Mouse (Mus musculus) forebrain, embryonic 11.5 days (tissue): ENCODE data around the gene Slc25a10. TPM values are rescaled to one million over a fixed set of nuclear protein-coding genes. Genes with fewer than 3 reads are reported as not detected.

Source experiments
- ATAC-seq: fragments of 200-750 bp; cut with Nextera tagmentation; replicated peaks from 2 replicates; pipeline ENCODE4 v1.8.0; 2017; ENCODE audit warnings: moderate TSS enrichment; ENCODE audit not compliant: low FRiP score
- DNase-seq: peaks from one replicate; pipeline ENCODE4 v3.0.0-alpha.2; 2017; ENCODE audit warnings: low spot score
- H3K27ac ChIP-seq: fragments of 300-500 bp; sonication (generic); 2 replicates; pipeline ENCODE4 v1.5.1; 2014; ENCODE audit warnings: low read depth, low read length
- H3K27me3 ChIP-seq: fragments of 300-500 bp; sonication (generic); 2 replicates; pipeline ENCODE4 v1.6.1; 2014; ENCODE audit warnings: mild to moderate bottlenecking, low read length, mixed read lengths; ENCODE audit not compliant: control insufficient read depth, insufficient read depth
- H3K36me3 ChIP-seq: fragments of 300-500 bp; sonication (generic); 2 replicates; pipeline ENCODE4 v1.6.1; 2014; ENCODE audit warnings: mild to moderate bottlenecking, low read length, moderate library complexity, mixed read lengths; ENCODE audit not compliant: control insufficient read depth, insufficient read depth
- H3K4me1 ChIP-seq: fragments of 300-500 bp; sonication (generic); replicated peaks from 2 replicates; pipeline ENCODE4 v1.6.1; 2014; ENCODE audit warnings: low read length, mixed read lengths; ENCODE audit not compliant: control insufficient read depth, insufficient read depth
- H3K4me2 ChIP-seq: fragments of 300-500 bp; sonication (generic); 2 replicates; pipeline ENCODE4 v1.6.1; 2014; ENCODE audit warnings: low read depth, mild to moderate bottlenecking, low read length, moderate library complexity, mixed read lengths; ENCODE audit not compliant: severe bottlenecking
- H3K4me3 ChIP-seq: fragments of 300-500 bp; sonication (generic); 2 replicates; pipeline ENCODE4 v1.5.1; 2014; ENCODE audit warnings: low read depth, low read length
- H3K9ac ChIP-seq: fragments of 300-500 bp; sonication (generic); 2 replicates; pipeline ENCODE4 v1.6.1; 2014; ENCODE audit warnings: low read length
- H3K9me3 ChIP-seq: fragments of 300-500 bp; sonication (generic); 2 replicates; pipeline ENCODE4 v1.6.1; 2016; ENCODE audit warnings: low read length, mixed read lengths; ENCODE audit not compliant: control insufficient read depth
- WGBS: fragments of 180-500 bp; shearing (Covaris S2); extraction: QIAGEN DNeasy Blood & Tissue Kit; methylation state at CpG from one replicate; pipeline ENCODE4 v1.1.7; 2014; 5-methylcytosine and 5-hydroxymethylcytosine counted together
- polyA plus RNA-seq: library from polyadenylated mRNA; unstranded; fragments of >200 nt; fragmentation: Nextera tagmentation; extraction: Ambion mirVana; gene quantifications from 2 replicates; pipeline ENCODE4 v1.2.1, GENCODE M21; 2014

Gene Slc25a10
- polyA plus RNA-seq, 1 experiment from 2014 or later: 50.9 TPM

DNA sequence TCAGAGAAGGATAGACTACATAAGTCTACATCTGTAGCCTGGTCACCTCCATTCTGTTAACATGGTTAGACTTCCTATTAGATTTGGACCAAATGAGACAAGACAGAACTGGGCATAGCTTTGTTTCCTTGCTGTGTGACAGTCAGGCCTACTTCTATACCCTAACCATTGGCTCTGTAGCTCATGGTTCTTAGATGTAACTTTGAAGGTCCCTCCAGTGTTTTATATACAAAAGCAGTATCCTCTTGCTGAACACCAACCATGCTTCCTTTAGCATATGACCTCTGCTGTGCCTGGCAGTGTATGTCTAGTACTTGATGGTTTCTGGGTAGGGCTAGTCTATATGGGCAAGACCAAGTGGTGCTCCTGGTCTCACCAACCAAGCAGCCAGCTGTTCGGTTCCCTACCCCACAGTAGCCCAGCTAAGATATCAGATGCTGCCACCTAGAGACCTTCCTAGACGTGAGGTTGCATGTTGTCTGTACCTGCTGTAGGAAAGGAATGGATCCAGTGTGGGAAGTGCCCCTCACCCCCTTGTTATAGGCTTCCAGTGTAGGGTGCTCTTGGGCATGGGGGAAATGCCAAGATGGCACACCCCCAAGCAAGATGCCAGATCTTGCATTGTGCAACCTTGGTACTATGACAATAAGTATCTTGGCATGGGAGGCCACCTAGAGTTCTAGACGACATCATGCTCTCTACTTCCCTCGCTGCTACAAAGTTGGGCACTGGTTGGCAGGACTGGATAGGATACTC is 1.2 kb upstream of the Slc25a10 start:
- Histone ChIP-seq H3K9ac (peak overlapping the region; percentile 79; the same call in 1 of the 2 replicates), H3K4me1 (peaks cover 25% of the 10 kb centered on the region), H3K4me2 (peak overlapping the region; percentile 74)

GRCm38 (mm10) chr11:120492024-120492877 is 611 bp downstream of the Slc25a10 start:
- Histone ChIP-seq H3K9me3 (no peaks in the 10 kb centered on the region), H3K27ac (peak overlapping the region; percentile 65; the same call in 1 of the 2 replicates), H3K36me3 (peaks cover 13% of the 10 kb centered on the region; the same call in 1 of the 2 replicates), H3K9ac (peak overlapping the region; percentile 79), H3K27me3 (no peaks in the 10 kb centered on the region), H3K4me3 (peak overlapping the region; percentile 92), H3K4me1 (peaks cover 20% of the 10 kb centered on the region), H3K4me2 (peak overlapping the region; percentile 74)
- WGBS: 0% methylated on average over 48 of the region's 48 CpGs
- ATAC-seq: no peak; the same call in none of the 2 replicates
- DNase-seq: no peak

More for the DNA sequence above, 1.2 kb upstream of the Slc25a10 start:
- Histone ChIP-seq H3K9me3 (no peaks in the 10 kb centered on the region), H3K27me3 (no peaks in the 10 kb centered on the region), H3K4me3 (0 out of 2 replicates have a peak overlapping the region, but pooled peaks have one; percentile 0), H3K27ac (peak overlapping the region; percentile 65; the same call in 1 of the 2 replicates), H3K36me3 (peaks cover 11% of the 10 kb centered on the region; the same call in 1 of the 2 replicates)
- ATAC-seq (no peak), DNase-seq (no peak)
- 43% methylated on average over 4 of the region's 4 CpGs for WGBS

DNA sequence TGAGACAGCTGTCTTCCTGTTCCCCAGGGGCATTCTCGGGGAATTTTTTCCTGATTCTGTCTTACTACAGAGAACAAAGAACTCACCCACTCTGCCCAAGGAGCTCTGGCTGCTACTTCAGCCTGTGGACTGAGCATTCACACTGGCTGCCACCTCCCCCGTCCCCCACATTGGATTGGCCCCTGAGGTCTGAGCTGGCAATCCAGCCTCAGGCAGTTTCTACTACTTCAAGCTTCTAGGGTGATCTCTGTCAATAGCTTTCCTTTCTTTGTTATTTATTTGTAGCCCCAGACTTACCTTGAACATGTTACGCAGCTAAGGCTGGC is 1.2 kb downstream of the Slc25a10 start:
- WGBS: 25% methylated on average over 3 of the region's 3 CpGs
- ATAC-seq (no peak), DNase-seq (no peak)
- H3K27ac ChIP-seq: no peak overlapping the region
- peak overlapping the region; percentile 79 for H3K9ac ChIP-seq
- H3K9me3 ChIP-seq: no peaks in the 10 kb centered on the region
- H3K36me3 ChIP-seq: peaks cover 11% of the 10 kb centered on the region; the same call in 1 of the 2 replicates
- H3K27me3 ChIP-seq: no peaks in the 10 kb centered on the region
- H3K4me1 ChIP-seq: peaks cover 20% of the 10 kb centered on the region
- peak overlapping the region; percentile 74 for H3K4me2 ChIP-seq
- H3K4me3 ChIP-seq: peak overlapping the region; percentile 92

GRCm38 (mm10) chr11:120493351-120493750 is 1.7 kb downstream of the Slc25a10 start:
- WGBS: 75% methylated on average over 3 of the region's 3 CpGs
- DNase-seq: no peak
- no peak for ATAC-seq
- H3K4me2 ChIP-seq: peak overlapping the region; percentile 74
- peak overlapping the region; percentile 92; the same call in 1 of the 2 replicates for H3K4me3 ChIP-seq
- H3K27me3 ChIP-seq: no peaks in the 10 kb centered on the region
- peaks cover 20% of the 10 kb centered on the region for H3K4me1 ChIP-seq
- H3K9me3 ChIP-seq: no peaks in the 10 kb centered on the region
- peaks cover 8% of the 10 kb centered on the region; the same call in 1 of the 2 replicates for H3K36me3 ChIP-seq
- no peak overlapping the region for H3K27ac ChIP-seq
- peak overlapping the region; percentile 79 for H3K9ac ChIP-seq

GRCm38 (mm10) chr11:120493911-120494310 is 2.3 kb downstream of the Slc25a10 start:
- Histone ChIP-seq H3K4me1 (peaks cover 20% of the 10 kb centered on the region), H3K27ac (no peak overlapping the region), H3K4me3 (no peak overlapping the region), H3K4me2 (no peak overlapping the region), H3K36me3 (peaks cover 4% of the 10 kb centered on the region; the same call in 1 of the 2 replicates), H3K9me3 (no peaks in the 10 kb centered on the region), H3K27me3 (no peaks in the 10 kb centered on the region), H3K9ac (no peak overlapping the region)
- no peak for DNase-seq
- 77% methylated on average over 3 of the region's 3 CpGs for WGBS
- ATAC-seq: no peak

DNA sequence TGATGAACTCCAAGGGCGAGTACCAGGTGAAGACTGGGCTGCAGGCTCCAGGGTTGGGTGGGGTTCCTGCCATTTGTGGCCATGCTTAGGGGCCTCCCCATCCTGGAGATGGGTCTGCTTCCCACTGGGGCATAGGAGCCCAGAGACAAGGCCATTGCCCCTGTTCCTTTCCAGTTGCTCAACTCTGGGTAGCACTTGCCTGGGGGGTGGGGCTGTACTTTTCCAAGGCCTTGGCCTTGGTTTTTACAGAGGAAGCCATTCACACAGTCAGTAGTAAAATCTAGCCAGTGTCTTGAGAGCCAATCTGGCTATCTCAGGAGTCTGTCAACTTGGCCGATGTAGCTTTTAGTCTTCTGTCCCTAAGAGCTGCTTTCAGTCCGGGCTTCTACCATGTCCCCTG is 5.8 kb downstream of the Slc25a10 start:
- Histone ChIP-seq H3K9ac (no peak overlapping the region), H3K4me1 (peaks cover 11% of the 10 kb centered on the region), H3K27me3 (no peaks in the 10 kb centered on the region), H3K27ac (no peak overlapping the region), H3K9me3 (no peaks in the 10 kb centered on the region), H3K4me3 (no peak overlapping the region), H3K36me3 (peaks cover 2% of the 10 kb centered on the region; the same call in 1 of the 2 replicates), H3K4me2 (no peak overlapping the region)
- no peak for ATAC-seq
- WGBS: 96% methylated on average over 3 of the region's 3 CpGs
- no peak for DNase-seq

GRCm38 (mm10) chr11:120498226-120498625 is 6.6 kb downstream of the Slc25a10 start:
- H3K9me3 ChIP-seq: no peaks in the 10 kb centered on the region
- H3K4me3 ChIP-seq: no peak overlapping the region
- no peak overlapping the region for H3K4me2 ChIP-seq
- ATAC-seq: no peak
- H3K4me1 ChIP-seq: peaks cover 5% of the 10 kb centered on the region
- WGBS: 95% methylated on average over 12 of the region's 12 CpGs
- DNase-seq: peak; percentile 44
- H3K9ac ChIP-seq: no peak overlapping the region
- no peak overlapping the region for H3K27ac ChIP-seq
- H3K27me3 ChIP-seq: no peaks in the 10 kb centered on the region
- peaks cover 2% of the 10 kb centered on the region; the same call in 1 of the 2 replicates for H3K36me3 ChIP-seq

- Histone ChIP-seq H3K36me3 (peaks cover 2% of the 10 kb centered on the region; the same call in 1 of the 2 replicates), H3K4me1 (no peaks in the 10 kb centered on the region; the same call in none of the 2 replicates), H3K4me2 (no peak overlapping the region), H3K9ac (no peak overlapping the region), H3K4me3 (no peak overlapping the region), H3K9me3 (no peaks in the 10 kb centered on the region), H3K27ac (no peak overlapping the region), H3K27me3 (no peaks in the 10 kb centered on the region)
- ATAC-seq (no peak), DNase-seq (peak; percentile 47)
- WGBS: 86% methylated on average over 5 of the region's 5 CpGs
Measured at GRCm38 (mm10) chr11:120498891-120499290, 7.3 kb downstream of the Slc25a10 start.
